ENCODE assay signal across 16 mouse cellular contexts in genomic region chr7:99454044-99454443, GRCm38 (mm10). TPM values are rescaled to one million over a fixed set of nuclear protein-coding genes. Genes with fewer than 3 reads are reported as not detected.
"Had no signal": no experiment of that assay in that cellular context is flagged by ENCODE, and none has a peak within 500 bp of the region (broad histone marks: within the 10 kb centered on the region; RNA-seq: fewer than 3 reads in every experiment).

No protein-coding gene starts in this region.

- DNase-seq: lung, embryonic 14.5 days; lung, postnatal 10 days; lung, postnatal 4 days; midbrain, embryonic 14.5 days; right cerebral cortex, postnatal 14 days; thymus, adult 2 months; thymus, postnatal 25 days; thymus, postnatal 4 days had no signal

- H3K36me3 ChIP-seq: stomach, embryonic 15.5 days had no signal

- H3K4me1 ChIP-seq: stomach, embryonic 15.5 days had no signal

- H3K27ac ChIP-seq: midbrain, embryonic 10.5 days; midbrain, embryonic 12.5 days; neural tube, embryonic 13.5 days; stomach, embryonic 15.5 days; stomach, postnatal 0 days had no signal

- H3K9me3 ChIP-seq: midbrain, embryonic 10.5 days; midbrain, embryonic 12.5 days; neural tube, embryonic 13.5 days; stomach, embryonic 15.5 days had no signal

- ATAC-seq: midbrain, embryonic 16.5 days had no signal

- H3K4me3 ChIP-seq: midbrain, embryonic 10.5 days; midbrain, embryonic 12.5 days; myocyte; neural tube, embryonic 13.5 days; stomach, embryonic 15.5 days had no signal

- H3K9ac ChIP-seq: lung, embryonic 14.5 days; midbrain, embryonic 12.5 days; neural tube, embryonic 13.5 days; stomach, embryonic 15.5 days had no signal

- H3K27me3 ChIP-seq: midbrain, embryonic 12.5 days; neural tube, embryonic 13.5 days; stomach, embryonic 15.5 days had no signal

- H3K4me2 ChIP-seq: lung, embryonic 14.5 days; midbrain, embryonic 12.5 days; neural tube, embryonic 13.5 days; stomach, embryonic 15.5 days had no signal

RNA-seq across cellular contexts. Expression of gene Klhl35, which starts 11.8 kb away (rescaled TPM):
- total RNA-seq: neutrophil, adult 5-6 weeks had no signal
- polyA plus RNA-seq: myocyte had no signal
